Mouse (Mus musculus) liver, embryonic 13.5 days (tissue): ENCODE results near the gene Tubb2a. TPM values are rescaled to one million over a fixed set of nuclear protein-coding genes. Genes with fewer than 3 reads are reported as not detected.

Source experiments
- ATAC-seq: fragments of 200-750 bp; cut with Nextera tagmentation; 2 replicates; pipeline ENCODE4 v1.8.0; 2017; ENCODE audit warnings: low read depth, mild to moderate bottlenecking, moderate number of reproducible peaks, moderate library complexity
- DNase-seq: peaks from one replicate; pipeline ENCODE4 v3.0.0; 2022
- H3K27ac ChIP-seq: fragments of 300-500 bp; sonication (generic); 2 replicates; pipeline ENCODE4 v1.5.1; 2015; ENCODE audit warnings: moderate library complexity, mild to moderate bottlenecking, inconsistent platforms
- H3K27me3 ChIP-seq: fragments of 300-500 bp; sonication (generic); 2 replicates; pipeline ENCODE4 v1.6.1; 2015; ENCODE audit warnings: mild to moderate bottlenecking, inconsistent platforms
- H3K36me3 ChIP-seq: fragments of 300-500 bp; sonication (generic); 2 replicates; pipeline ENCODE4 v1.6.1; 2015; ENCODE audit warnings: mild to moderate bottlenecking, inconsistent platforms
- H3K4me1 ChIP-seq: fragments of 300-500 bp; sonication (generic); replicated peaks from 2 replicates; pipeline ENCODE4 v1.6.1; 2015; ENCODE audit warnings: inconsistent platforms
- H3K4me2 ChIP-seq: fragments of 300-500 bp; sonication (generic); 2 replicates; pipeline ENCODE4 v1.6.1; 2015; ENCODE audit warnings: inconsistent platforms, mild to moderate bottlenecking, moderate library complexity
- H3K4me3 ChIP-seq: fragments of 300-500 bp; sonication (generic); replicated peaks from 2 replicates; pipeline ENCODE4 v1.5.1; 2015; ENCODE audit warnings: mild to moderate bottlenecking, inconsistent platforms
- H3K9ac ChIP-seq: fragments of 300-500 bp; sonication (generic); 2 replicates; pipeline ENCODE4 v1.6.1; 2015; ENCODE audit warnings: mild to moderate bottlenecking, inconsistent platforms
- H3K9me3 ChIP-seq: fragments of 300-500 bp; sonication (generic); replicated peaks from 2 replicates; pipeline ENCODE4 v1.6.1; 2016; ENCODE audit warnings: inconsistent platforms
- WGBS: fragments of 180-500 bp; shearing (Covaris S2); methylation state at CpG from one replicate; pipeline ENCODE4 v1.1.7; 2015; ENCODE audit not compliant: insufficient replicate concordance; 5-methylcytosine and 5-hydroxymethylcytosine counted together
- polyA plus RNA-seq: library from polyadenylated mRNA; unstranded; fragments of >200 nt; fragmentation: Nextera tagmentation; extraction: Ambion mirVana; gene quantifications from 2 replicates; pipeline ENCODE4 v1.2.1, GENCODE M21; 2015

The Tubb2a gene
- polyA plus RNA-seq, 1 experiment from 2014 or later: 67.7 TPM

DNA sequence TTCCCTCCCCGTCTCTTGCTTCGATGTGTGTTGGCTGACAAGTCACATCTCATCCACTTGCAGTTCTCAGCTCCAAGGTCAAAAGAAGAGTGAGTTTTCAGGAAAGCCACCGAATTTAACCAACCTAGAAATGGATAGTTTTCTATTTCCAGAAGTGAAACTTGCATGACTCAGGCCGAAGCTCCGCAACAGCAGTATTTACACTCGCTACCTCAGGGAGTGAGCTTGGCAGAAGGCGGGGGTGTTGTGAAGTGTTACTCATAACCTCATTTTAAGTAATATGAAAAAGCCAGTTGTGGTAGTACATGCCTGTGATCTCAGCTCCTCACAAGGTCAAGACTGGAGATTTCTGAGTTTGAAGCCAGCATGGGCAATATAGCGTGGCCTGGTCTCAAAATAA, 27.3 kb downstream of the Tubb2a start:
- 81% methylated on average over 8 of the region's 8 CpGs for WGBS
- H3K27ac ChIP-seq: no peak overlapping the region
- no peak overlapping the region for H3K4me2 ChIP-seq
- H3K4me3 ChIP-seq: no peak overlapping the region
- peaks cover 8% of the 10 kb centered on the region for H3K4me1 ChIP-seq
- H3K9ac ChIP-seq: no peak overlapping the region
- DNase-seq (no peak), ATAC-seq (no peak)
- peaks cover 5% of the 10 kb centered on the region; the same call in 1 of the 2 replicates for H3K36me3 ChIP-seq
- no peaks in the 10 kb centered on the region for H3K9me3 ChIP-seq
- H3K27me3 ChIP-seq: no peaks in the 10 kb centered on the region

DNA sequence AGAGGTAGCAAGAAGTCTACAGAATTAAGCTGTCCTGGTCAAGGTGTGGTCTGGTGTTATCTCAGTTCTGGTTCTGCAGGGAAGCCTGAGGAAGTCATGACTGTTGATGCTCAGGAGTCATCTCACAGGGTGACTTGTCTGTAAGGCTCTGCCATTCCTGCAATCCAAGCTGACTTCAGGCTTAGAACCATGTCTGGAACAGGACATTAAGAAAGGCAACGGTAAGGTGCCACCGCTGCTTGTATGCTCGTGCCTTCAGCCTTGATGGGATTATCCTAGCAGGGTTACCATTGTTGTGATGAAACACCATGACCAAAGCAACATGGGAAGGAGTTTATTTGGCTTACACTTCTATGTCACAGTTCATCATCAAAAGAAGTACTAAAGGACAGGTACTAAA, 30.3 kb downstream of the Tubb2a start:
- no peak overlapping the region for H3K4me3 ChIP-seq
- ATAC-seq (no peak), DNase-seq (no peak)
- H3K4me1 ChIP-seq: peaks cover 13% of the 10 kb centered on the region; the same call in 1 of the 2 replicates
- 75% methylated on average over 3 of the region's 3 CpGs for WGBS
- H3K4me2 ChIP-seq: no peak overlapping the region
- no peaks in the 10 kb centered on the region for H3K9me3 ChIP-seq
- no peak overlapping the region for H3K9ac ChIP-seq
- 0 out of 2 replicates have a peak, but pooled peaks cover 3% of the 10 kb centered on the region for H3K36me3 ChIP-seq
- H3K27ac ChIP-seq: no peak overlapping the region
- H3K27me3 ChIP-seq: no peaks in the 10 kb centered on the region

DNA sequence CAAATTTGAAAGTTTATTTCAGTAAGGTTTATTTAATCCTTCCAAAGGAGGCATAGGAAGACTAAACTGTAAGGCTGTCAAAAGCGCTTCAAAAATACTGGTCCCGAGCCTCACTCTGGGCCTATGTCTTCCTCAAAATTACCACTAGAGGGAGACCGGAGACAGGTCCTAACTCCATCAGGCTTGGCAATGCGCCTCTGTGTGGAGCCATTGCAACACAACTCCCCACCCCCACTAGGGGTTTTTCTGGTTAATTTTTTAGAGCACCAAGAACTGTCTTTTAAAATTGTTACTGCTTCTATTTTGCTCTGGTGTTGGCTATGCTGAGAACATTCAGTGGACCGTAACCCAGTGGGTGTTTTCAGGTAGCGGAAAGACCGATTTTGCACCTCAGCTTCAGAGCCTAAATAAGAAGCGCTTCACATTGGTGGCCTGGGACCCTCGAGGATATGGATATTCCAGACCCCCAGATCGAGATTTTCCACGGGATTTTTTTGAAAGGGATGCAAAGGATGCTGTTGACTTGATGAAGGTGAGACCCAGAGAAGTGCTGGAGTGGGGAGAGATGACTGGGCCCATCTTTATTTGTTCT, 31.3 kb downstream of the Tubb2a start:
- DNase-seq: peak; percentile 35
- 37% methylated on average over 11 of the region's 11 CpGs for WGBS
- H3K27ac ChIP-seq: no peak overlapping the region

DNA sequence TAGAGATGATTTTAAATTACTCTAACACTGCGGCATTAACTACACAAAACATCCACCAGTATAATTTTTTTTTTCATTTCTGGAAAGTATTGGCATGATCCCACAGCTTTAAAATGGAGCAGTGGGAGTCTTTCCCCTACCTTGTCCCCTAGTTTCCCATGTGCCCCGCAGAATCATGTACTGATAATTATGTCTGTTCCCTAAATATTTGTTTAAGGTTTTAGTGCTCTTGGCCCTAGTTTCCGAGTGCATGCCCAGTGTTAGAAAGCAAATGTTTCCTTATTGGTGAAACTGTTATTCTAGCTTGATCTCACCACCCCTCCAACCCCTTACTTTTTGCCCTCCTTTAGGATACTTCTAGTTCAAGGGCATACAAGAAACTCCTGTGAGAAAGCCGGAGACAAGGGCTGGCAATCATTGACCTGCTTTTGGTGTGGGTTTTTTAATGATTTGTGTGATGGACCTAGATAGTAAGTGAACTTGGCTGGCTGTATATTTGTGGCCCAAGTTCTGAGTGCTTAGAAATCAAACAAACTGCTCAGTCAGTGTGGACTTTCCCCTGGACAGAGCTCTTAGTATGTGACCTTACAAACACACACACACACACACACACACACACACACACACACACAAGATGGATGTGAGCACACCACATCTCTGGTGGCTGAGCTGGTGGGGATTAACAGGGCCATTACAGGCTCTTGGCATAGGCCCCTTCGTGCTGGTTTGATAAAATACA, 32.1 kb downstream of the Tubb2a start:
- no peaks in the 10 kb centered on the region for H3K9me3 ChIP-seq
- peak overlapping the region; percentile 34; the same call in 1 of the 2 replicates for H3K27ac ChIP-seq
- H3K9ac ChIP-seq: no peak overlapping the region
- peaks cover 13% of the 10 kb centered on the region; the same call in 1 of the 2 replicates for H3K4me1 ChIP-seq
- H3K4me2 ChIP-seq: no peak overlapping the region
- 57% methylated on average over 5 of the region's 5 CpGs for WGBS
- DNase-seq: no peak
- H3K4me3 ChIP-seq: no peak overlapping the region
- no peaks in the 10 kb centered on the region for H3K27me3 ChIP-seq
- H3K36me3 ChIP-seq: 0 out of 2 replicates have a peak, but pooled peaks cover 3% of the 10 kb centered on the region
- peak; percentile 47 for ATAC-seq

More for the DNA sequence above, 31.3 kb downstream of the Tubb2a start:
- peak; percentile 74 for ATAC-seq
- Histone ChIP-seq H3K9ac (no peak overlapping the region), H3K9me3 (no peaks in the 10 kb centered on the region), H3K4me1 (peaks cover 13% of the 10 kb centered on the region; the same call in 1 of the 2 replicates), H3K4me2 (no peak overlapping the region), H3K27me3 (no peaks in the 10 kb centered on the region), H3K36me3 (0 out of 2 replicates have a peak, but pooled peaks cover 3% of the 10 kb centered on the region), H3K4me3 (no peak overlapping the region)

DNA sequence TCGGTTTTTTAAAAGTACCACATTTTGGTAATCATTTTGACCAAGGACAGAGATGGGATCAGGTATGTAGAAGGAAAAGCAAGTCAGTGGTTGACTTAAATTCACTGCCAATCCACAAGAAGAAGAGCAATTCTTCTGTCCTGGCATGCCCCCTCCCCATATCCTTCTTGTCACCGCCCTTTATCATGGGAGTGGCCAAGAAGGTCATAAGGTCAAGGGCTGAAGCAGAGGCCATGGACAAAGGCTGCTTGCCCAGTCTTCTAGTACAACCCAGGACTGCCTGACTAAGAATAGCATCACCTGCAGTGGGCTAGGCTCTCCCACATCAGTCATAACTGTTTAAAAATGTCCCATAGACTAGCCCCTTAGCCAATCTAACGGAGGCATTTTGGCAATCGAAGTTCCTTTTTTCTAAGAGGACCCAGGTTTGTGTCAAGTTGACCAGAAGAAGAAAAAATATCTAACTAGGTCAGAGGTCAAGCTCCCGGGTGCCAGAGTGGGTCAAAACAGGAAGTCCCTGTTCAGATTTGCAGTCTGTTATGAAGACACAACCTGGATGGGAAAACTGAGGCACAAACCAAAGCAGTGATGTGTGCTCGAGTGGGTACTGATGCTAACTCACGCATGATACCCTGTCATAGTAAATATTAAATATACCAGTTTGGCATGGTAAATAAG, 34.0 kb downstream of the Tubb2a start:
- no peak for DNase-seq
- H3K27me3 ChIP-seq: no peaks in the 10 kb centered on the region
- peaks cover 13% of the 10 kb centered on the region; the same call in 1 of the 2 replicates for H3K4me1 ChIP-seq
- ATAC-seq: no peak
- no peak overlapping the region for H3K9ac ChIP-seq
- no peaks in the 10 kb centered on the region for H3K9me3 ChIP-seq
- H3K4me2 ChIP-seq: no peak overlapping the region
- H3K4me3 ChIP-seq: no peak overlapping the region
- H3K27ac ChIP-seq: no peak overlapping the region
- H3K36me3 ChIP-seq: 0 out of 2 replicates have a peak, but pooled peaks cover 3% of the 10 kb centered on the region
- WGBS: 45% methylated on average over 7 of the region's 7 CpGs

DNA sequence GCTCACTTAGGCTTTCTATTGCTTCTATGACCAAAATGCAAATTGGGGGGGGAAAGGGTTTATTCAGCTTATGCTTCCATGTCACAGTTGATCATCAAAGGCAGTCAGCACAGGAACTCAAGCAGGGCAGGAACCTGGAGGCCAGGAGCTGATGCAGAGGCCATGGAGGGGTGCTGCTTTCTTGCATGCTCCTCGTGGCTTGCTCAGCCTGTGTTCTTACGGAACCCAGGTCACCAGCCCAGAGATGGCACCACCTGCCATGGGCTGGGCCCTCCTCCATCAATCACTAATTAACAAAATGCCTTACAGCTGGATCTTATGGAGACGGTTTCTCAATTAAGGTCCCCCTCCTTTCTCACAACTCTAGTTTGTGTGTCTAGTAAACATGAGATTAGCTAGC, 37.7 kb downstream of the Tubb2a start:
- 84% methylated on average over 3 of the region's 3 CpGs for WGBS
- no peak overlapping the region for H3K4me2 ChIP-seq

DNA sequence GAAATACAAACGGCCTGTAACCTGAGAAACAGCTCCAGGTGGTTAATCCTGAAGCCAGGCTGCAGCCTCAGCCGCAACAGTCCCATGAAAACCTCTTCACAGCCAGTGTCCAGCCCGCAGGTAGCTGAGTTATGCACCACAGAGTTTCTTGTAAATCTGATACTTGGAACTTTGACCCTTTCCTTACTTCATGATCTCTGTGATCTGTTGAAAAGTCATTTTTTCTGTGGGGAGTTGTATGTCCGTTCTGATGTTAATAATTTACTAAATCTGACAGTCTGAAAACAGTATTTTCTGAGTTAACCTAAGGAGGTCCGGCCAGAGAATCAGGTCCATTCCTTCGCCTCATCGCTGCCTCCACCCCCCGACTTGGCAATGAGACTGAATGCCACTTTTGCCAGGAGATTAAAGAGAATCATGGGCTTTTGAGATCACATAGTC, 38.9 kb downstream of the Tubb2a start:
- Histone ChIP-seq H3K4me3 (peak overlapping the region; percentile 14; the same call in 1 of the 2 replicates), H3K27me3 (no peaks in the 10 kb centered on the region), H3K4me2 (peak overlapping the region; percentile 85), H3K4me1 (peaks cover 20% of the 10 kb centered on the region), H3K9me3 (no peaks in the 10 kb centered on the region), H3K9ac (no peak overlapping the region), H3K36me3 (peaks cover 1% of the 10 kb centered on the region), H3K27ac (0 out of 2 replicates have a peak overlapping the region, but pooled peaks have one; percentile 11)
- ATAC-seq: no peak
- 60% methylated on average over 8 of the region's 8 CpGs for whole genome bisulfite sequencing
- no peak for DNase-seq

More for the DNA sequence above, 37.7 kb downstream of the Tubb2a start:
- H3K36me3 ChIP-seq: no peaks in the 10 kb centered on the region
- DNase-seq: no peak
- peaks cover 30% of the 10 kb centered on the region for H3K4me1 ChIP-seq
- no peaks in the 10 kb centered on the region for H3K27me3 ChIP-seq
- H3K9ac ChIP-seq: no peak overlapping the region
- no peak overlapping the region for H3K4me3 ChIP-seq
- no peak overlapping the region for H3K27ac ChIP-seq
- no peaks in the 10 kb centered on the region for H3K9me3 ChIP-seq
- ATAC-seq: no peak

DNA sequence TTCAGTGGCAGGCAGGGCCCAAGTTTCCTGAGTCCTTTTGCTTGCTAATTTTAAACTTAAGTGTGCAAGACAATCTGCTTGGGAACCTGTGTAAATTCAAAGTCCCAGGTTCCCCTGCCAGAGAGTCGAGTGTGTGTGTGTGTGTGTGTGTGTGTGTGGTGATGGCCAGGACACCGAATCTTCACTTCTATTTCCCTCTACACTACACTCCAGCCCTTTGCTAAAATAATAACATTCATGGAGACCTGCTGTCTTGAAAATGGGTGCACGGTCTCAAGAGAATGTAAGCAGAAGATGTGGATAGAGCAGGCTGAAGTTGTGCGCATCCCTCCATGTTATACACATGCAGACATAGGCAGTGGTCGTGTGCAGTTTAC, 39.8 kb downstream of the Tubb2a start:
- no peaks in the 10 kb centered on the region for H3K27me3 ChIP-seq
- peaks cover 17% of the 10 kb centered on the region for H3K4me1 ChIP-seq
- peak overlapping the region; percentile 54; the same call in 1 of the 2 replicates for H3K27ac ChIP-seq
- DNase-seq: no peak
- peak overlapping the region; percentile 85 for H3K4me2 ChIP-seq
- H3K9ac ChIP-seq: peak overlapping the region; percentile 88
- WGBS: 41% methylated on average over 5 of the region's 5 CpGs
- ATAC-seq: no peak
- peak overlapping the region; percentile 79 for H3K4me3 ChIP-seq
- H3K36me3 ChIP-seq: peaks cover 10% of the 10 kb centered on the region
- H3K9me3 ChIP-seq: no peaks in the 10 kb centered on the region

DNA sequence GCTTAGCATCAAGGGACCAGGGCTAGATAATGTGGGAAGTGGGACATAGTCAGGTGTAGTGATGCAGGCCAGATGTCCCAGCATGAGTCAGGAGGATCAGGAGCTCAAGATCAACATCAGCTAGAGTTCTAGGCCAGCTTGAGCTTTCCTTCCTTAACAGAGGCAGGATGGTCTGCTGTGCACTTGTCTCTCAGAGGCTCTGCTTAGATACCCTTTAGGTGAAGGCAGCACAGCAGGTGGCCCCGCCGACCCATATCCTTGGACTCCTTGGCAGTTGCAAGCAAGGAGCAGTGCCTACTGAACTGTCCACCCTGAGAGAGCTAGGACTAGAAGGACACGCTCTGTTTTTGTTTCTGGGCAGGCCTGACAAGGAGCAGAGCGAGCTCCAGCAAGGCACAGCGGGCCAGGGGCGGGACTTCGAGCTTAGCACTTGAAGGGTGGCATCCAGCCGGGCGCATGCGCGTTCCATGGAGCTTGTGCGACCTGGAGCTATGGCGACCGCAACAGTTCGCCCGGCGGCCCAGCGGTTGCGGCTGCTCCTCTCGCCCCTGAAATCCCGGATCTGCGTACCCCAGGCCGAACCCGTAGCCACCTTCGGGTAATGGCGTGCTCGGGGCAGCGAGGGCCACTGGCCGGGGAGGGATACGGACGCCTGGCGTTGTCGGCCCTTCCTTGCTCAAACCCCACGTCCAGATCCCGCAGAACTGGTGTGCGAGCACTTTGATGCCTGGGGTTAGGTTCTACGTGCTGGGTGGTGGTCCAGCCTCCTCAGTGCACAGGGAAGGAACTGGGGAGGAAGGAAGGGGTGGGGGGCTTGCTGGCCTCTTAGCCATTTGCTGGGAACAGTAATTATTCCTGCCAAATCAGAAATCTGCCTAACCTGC, 40.4 kb downstream of the Tubb2a start, which contains the start of gene Bphl:
Gene Bphl, plus strand, starts transcription at position 426 of the 884 bp plus-strand sequence.
- peak; percentile 86 for DNase-seq
- peak within 1 kb of the TSS; percentile 54 for H3K27ac ChIP-seq
- ATAC-seq: peak; percentile 90
- no peaks in the 10 kb centered on the region for H3K9me3 ChIP-seq
- H3K36me3 ChIP-seq: peaks cover 16% of the 10 kb centered on the region
- no peaks in the 10 kb centered on the region for H3K27me3 ChIP-seq
- peaks cover 17% of the 10 kb centered on the region for H3K4me1 ChIP-seq
- peak within 1 kb of the TSS; percentile 85 for H3K4me2 ChIP-seq
- H3K9ac ChIP-seq: peak within 1 kb of the TSS; percentile 88
- peak within 1 kb of the TSS; percentile 79 for H3K4me3 ChIP-seq
- WGBS: under 1% methylated on average over 37 of the region's 37 CpGs

DNA sequence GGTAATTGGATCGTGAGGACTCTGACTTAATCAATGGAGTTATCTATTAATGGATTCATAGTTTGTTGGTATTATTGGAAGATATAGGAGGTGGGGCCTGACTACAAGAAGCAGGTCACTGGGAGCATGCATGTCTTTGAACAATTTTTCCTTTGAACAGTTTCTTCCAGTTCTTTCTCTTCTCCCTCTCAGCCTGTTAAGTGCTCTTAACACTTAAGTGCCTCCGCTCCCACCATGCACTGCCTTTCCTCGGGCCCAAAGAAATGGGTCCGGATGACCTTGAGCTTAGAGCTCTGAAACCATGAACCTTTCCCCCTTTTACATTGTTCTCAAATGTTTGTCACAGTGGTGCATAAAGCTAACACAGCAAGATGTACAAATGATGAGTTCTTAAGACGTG, 41.1 kb downstream of the Tubb2a start:
- peaks cover 22% of the 10 kb centered on the region for H3K36me3 ChIP-seq
- H3K9me3 ChIP-seq: no peaks in the 10 kb centered on the region
- 0 out of 2 replicates have a peak overlapping the region, but pooled peaks have one; percentile 38 for H3K27ac ChIP-seq
- DNase-seq: no peak
- no peak overlapping the region for H3K4me3 ChIP-seq
- H3K9ac ChIP-seq: no peak overlapping the region; the same call in 1 of the 2 replicates
- peaks cover 17% of the 10 kb centered on the region for H3K4me1 ChIP-seq
- H3K27me3 ChIP-seq: no peaks in the 10 kb centered on the region
- 84% methylated on average over 5 of the region's 5 CpGs for WGBS
- no peak for ATAC-seq
- 0 out of 2 replicates have a peak overlapping the region, but pooled peaks have one; percentile 85 for H3K4me2 ChIP-seq
